Mouse (Mus musculus) heart, embryonic 15.5 days (tissue): Measurements from ENCODE around the gene Kif5a. TPM values are rescaled to one million over a fixed set of nuclear protein-coding genes. Genes with fewer than 3 reads are reported as not detected.

Experiments used
- ATAC-seq: fragments of 200-750 bp; cut with Nextera tagmentation; replicated peaks from 2 replicates; pipeline ENCODE4 v1.8.0; 2017; ENCODE audit warnings: low read depth, moderate TSS enrichment; ENCODE audit not compliant: insufficient number of reproducible peaks, insufficient read depth, low FRiP score
- H3K27ac ChIP-seq: fragments of 300-500 bp; sonication (generic); 2 replicates; pipeline ENCODE4 v1.5.1; 2015; ENCODE audit warnings: mild to moderate bottlenecking, inconsistent platforms
- H3K27me3 ChIP-seq: fragments of 300-500 bp; sonication (generic); 2 replicates; pipeline ENCODE4 v1.6.1; 2015; ENCODE audit warnings: inconsistent platforms
- H3K36me3 ChIP-seq: fragments of 300-500 bp; sonication (generic); 2 replicates; pipeline ENCODE4 v1.6.1; 2015; ENCODE audit warnings: mild to moderate bottlenecking, inconsistent platforms
- H3K4me1 ChIP-seq: fragments of 300-500 bp; sonication (generic); replicated peaks from 2 replicates; pipeline ENCODE4 v1.6.1; 2015; ENCODE audit warnings: inconsistent platforms
- H3K4me2 ChIP-seq: fragments of 300-500 bp; sonication (generic); 2 replicates; pipeline ENCODE4 v1.6.1; 2015; ENCODE audit warnings: inconsistent platforms, mild to moderate bottlenecking, moderate library complexity
- H3K4me3 ChIP-seq: fragments of 300-500 bp; sonication (generic); 2 replicates; pipeline ENCODE4 v1.5.1; 2015; ENCODE audit warnings: mild to moderate bottlenecking, inconsistent platforms
- H3K9ac ChIP-seq: fragments of 300-500 bp; sonication (generic); 2 replicates; pipeline ENCODE4 v1.6.1; 2015; ENCODE audit warnings: mild to moderate bottlenecking, inconsistent platforms
- H3K9me3 ChIP-seq: fragments of 300-500 bp; sonication (generic); replicated peaks from 2 replicates; pipeline ENCODE4 v1.6.1; 2016; ENCODE audit warnings: inconsistent platforms
- WGBS: fragments of 180-500 bp; shearing (Covaris S2); methylation state at CpG from one replicate; pipeline ENCODE4 v1.1.7; 2015; ENCODE audit warnings: mixed read lengths; 5-methylcytosine and 5-hydroxymethylcytosine counted together
- polyA plus RNA-seq: library from polyadenylated mRNA; unstranded; fragments of >200 nt; fragmentation: Nextera tagmentation; extraction: Ambion mirVana; gene quantifications from 2 replicates; pipeline ENCODE4 v1.2.1, GENCODE M21; 2015

Kif5a gene
- polyA plus RNA-seq, 1 experiment from 2014 or later, result 0.35 TPM

DNA sequence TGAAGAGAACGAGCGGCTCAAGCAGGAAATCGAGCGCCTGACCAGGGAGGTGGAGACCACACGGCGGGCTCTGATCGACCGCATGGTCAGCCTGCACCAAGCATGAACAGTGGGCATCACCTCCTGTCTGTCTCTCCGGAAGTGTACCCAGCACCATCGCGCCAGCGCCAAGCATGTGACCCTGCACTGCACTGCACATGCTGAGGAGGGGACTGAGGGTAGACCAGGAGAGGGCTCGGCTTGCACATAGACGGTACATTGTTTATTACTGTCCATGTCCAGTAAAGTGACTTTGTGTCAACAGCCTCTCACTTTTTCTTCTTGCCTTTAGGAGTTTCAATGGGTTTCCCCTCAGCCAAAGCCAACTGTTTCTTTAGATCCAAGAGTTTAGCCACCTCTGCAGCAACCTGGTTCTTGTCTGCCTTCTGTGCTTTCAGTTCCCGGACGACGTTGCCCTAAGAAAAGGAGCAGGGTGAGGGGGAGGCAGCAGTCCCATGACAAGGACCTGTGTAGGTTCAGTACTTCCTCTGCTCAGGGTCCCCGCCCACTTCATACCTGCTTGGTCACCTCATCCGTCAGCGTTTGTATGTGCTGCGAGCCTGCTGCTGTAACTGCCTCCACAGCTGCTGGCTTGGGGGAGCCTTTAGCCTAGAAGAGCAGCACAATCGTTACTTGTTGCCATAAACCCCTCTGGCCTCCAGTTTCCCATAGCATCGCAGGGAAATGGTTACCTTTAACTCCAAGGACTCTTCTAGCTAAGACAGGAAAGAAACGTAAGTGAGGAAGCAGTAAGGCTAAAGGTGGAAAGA, 33.0 kb upstream of the Kif5a start:
- H3K27ac ChIP-seq, result 0 out of 2 replicates have a peak overlapping the region, but pooled peaks have one; percentile 7
- no peaks in the 10 kb centered on the region for H3K27me3 ChIP-seq
- H3K4me2 ChIP-seq, result no peak overlapping the region
- H3K4me3 ChIP-seq, result no peak overlapping the region
- peaks cover 40% of the 10 kb centered on the region for H3K4me1 ChIP-seq
- WGBS, result 79% methylated on average over 24 of the region's 24 CpGs
- no peak overlapping the region for H3K9ac ChIP-seq
- ATAC-seq, result no peak
- peaks cover 66% of the 10 kb centered on the region for H3K36me3 ChIP-seq
- no peaks in the 10 kb centered on the region for H3K9me3 ChIP-seq

DNA sequence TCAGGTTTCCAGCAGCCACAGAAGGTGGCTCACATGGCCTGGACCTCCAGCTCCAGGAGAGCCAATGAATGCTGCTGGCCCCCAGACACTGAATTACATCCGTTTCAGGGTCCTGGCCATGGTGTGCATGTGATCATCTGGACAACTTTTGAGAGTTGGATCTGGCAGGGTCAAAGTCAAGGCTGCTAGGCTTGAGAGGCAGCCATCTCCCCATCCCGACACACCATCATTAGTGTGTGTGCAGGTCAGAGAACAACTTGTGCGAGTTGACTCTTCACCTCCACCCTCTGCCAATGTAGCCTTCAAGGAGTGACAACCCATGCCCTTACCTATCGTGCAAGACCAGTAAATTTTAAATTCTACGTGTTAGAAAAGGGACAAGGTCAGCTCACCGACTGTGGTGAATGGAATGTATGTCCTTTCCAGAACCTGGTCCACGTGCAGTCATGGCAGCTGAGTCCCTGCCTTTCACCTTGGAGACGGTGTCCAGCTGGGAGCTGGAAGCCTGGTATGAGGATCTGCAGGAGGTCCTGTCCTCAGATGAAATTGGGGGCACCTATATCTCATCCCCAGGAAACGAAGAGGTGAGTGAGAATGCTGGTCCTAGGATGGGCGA, 31.9 kb upstream of the Kif5a start:
- Histone ChIP-seq H3K4me1 (peaks cover 41% of the 10 kb centered on the region), H3K4me2 (no peak overlapping the region), H3K27me3 (no peaks in the 10 kb centered on the region), H3K9ac (no peak overlapping the region), H3K9me3 (no peaks in the 10 kb centered on the region), H3K36me3 (peaks cover 55% of the 10 kb centered on the region), H3K27ac (no peak overlapping the region), H3K4me3 (no peak overlapping the region)
- no peak for ATAC-seq
- 88% methylated on average over 10 of the region's 10 CpGs for WGBS

DNA sequence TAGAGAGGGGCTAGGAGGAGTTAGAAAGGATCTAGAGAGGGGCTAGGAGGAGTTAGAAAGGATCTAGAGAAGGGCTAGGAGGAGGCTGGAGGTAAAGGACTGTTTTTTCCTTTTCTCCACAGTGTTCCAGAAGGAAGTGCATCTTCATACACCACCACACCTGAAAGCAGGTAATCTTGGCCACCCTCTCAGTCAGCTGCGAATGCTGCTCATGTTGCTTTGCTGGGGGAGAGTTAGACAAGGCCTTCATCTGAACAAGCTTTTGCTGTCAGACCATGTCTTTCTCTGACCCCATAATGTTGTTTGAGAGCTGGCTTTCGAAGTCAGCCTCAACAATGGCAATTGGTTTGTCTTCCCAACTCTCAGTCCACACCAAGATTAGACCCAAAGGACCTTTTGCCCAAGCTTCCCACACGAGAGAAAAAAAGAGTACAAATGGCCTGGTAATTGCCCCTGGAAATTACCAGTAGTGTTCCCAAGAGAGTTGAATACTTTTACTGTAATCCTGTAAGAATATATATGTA, 30.5 kb upstream of the Kif5a start:
- Histone ChIP-seq H3K27ac (peak overlapping the region; percentile 98), H3K27me3 (no peaks in the 10 kb centered on the region), H3K4me1 (peaks cover 49% of the 10 kb centered on the region), H3K9me3 (no peaks in the 10 kb centered on the region), H3K36me3 (peaks cover 42% of the 10 kb centered on the region), H3K4me3 (no peak overlapping the region), H3K9ac (0 out of 2 replicates have a peak overlapping the region, but pooled peaks have one; percentile 16), H3K4me2 (peak overlapping the region; percentile 90)
- 78% methylated on average over 3 of the region's 3 CpGs for WGBS
- no peak for ATAC-seq

DNA sequence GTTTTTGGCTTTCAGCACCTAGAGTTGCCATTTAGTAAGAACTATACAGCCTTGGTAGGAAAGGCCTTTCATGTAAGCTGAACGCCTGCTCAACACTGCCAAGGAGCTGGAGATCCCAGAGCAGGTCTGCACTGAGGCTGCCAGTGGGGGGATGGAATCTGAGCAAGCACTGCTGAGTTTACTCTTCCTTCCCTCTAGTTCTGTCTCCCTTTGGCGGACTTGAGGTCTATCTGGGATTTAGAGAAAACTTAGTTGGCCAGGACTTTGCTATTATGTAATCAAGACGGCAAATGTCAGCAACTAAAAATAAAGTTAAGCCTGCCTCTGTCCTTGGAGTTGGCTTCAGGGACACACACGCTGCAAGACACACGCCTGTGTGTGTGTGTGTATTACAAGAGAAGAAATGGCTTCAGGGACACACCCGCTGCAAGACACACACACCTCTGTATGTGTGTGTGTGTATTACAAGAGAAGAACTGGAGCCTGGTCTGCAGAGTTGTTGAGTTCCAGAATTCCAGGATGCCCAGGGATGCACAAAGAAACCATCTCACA, 29.9 kb upstream of the Kif5a start:
- Histone ChIP-seq H3K9ac (peak overlapping the region; percentile 68), H3K36me3 (peaks cover 42% of the 10 kb centered on the region), H3K4me1 (peaks cover 49% of the 10 kb centered on the region), H3K27ac (peak overlapping the region; percentile 98), H3K4me3 (peak overlapping the region; percentile 64), H3K4me2 (peak overlapping the region; percentile 90), H3K27me3 (no peaks in the 10 kb centered on the region), H3K9me3 (no peaks in the 10 kb centered on the region)
- 44% methylated on average over 6 of the region's 6 CpGs for WGBS
- no peak for ATAC-seq

DNA sequence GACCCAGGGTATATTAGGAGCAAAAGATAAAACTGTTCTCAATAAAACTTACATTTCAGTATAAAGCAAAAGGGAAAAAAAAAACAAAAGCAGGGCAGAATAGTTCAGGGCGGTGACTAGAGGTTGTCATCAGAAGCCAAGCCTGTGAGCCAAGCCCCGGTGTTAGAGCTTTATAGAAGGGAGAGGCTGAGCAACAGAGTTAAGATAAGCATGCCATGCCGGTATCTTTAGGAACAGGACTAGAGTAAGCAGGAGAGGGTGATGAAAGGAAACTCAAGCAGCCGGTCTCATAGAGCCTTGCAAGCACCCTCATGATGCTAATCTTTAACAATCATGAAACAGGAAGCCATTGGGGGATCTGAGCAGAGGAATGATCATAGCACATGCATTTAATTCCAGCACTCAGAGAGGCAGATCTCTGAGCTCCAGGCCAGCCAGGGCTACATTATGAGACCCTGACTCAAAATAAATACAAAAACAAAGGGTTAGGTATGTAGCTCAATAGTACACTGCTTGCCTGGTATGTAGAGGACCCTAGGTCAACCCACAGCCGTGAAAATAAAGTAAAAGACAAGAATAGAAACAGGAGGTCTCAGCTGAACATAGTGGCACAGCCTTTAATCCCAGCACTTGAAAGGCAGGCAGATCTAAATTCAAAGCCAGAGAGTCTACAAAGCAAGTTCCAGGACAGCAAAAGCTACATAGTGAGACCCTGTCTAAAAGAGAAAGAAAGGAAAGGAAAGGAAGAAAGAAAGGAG, 28.9 kb upstream of the Kif5a start:
- H3K4me2 ChIP-seq, result peak overlapping the region; percentile 90
- H3K9me3 ChIP-seq, result no peaks in the 10 kb centered on the region
- no peaks in the 10 kb centered on the region for H3K27me3 ChIP-seq
- WGBS, result 5% methylated on average over 5 of the region's 5 CpGs
- H3K9ac ChIP-seq, result peak overlapping the region; percentile 68
- peaks cover 38% of the 10 kb centered on the region for H3K36me3 ChIP-seq
- H3K4me3 ChIP-seq, result peak overlapping the region; percentile 64
- H3K4me1 ChIP-seq, result peaks cover 53% of the 10 kb centered on the region
- H3K27ac ChIP-seq, result peak overlapping the region; percentile 98
- ATAC-seq, result no peak

DNA sequence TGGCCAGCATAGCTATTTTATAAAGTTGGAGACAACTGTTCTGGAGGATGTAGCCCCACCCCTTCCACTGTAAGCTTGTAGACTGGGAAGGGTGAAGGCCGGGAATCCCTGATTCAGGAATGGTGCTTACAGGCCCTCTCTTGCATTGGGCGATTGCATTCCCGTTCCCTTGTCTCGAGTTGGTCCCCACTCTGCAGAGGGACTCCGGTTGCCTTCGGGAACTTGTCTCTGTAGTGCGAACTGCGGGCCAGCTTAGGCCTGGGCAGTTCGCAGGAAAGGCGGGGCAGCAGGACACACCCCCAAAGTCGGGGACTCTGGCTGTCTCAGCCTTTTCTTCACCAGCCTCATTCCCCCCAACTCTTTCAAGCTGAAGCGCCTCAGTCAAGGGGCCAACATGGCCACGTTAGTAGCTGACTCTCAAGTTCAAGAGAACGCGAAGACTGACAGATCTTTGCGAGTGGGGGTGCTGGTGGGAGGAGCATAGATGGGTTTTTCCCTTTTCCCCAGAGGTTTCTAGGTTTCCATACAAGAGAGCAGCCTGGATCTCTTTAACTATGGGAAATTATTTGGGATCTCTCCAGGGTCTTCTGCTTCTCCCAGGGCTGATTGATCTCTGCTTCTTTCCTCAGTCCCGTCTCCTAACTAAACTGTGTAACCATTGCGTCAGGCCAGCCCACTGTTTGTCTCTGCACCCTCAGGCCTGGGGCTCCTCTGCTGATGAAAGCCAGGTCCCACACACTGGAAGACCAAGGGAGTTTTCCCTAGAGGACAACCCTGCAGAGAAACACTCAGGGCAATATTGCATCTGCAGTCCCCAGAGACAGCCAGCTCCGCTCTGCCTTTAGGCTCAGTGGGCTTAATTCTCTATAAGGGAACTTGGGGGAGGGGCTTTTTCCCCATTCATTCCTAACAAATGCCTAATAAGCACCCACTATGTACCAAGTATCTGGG, 28.1 kb upstream of the Kif5a start:
- Histone ChIP-seq H3K27ac (peak overlapping the region; percentile 98), H3K9ac (peak overlapping the region; percentile 68), H3K27me3 (no peaks in the 10 kb centered on the region), H3K4me3 (peak overlapping the region; percentile 64), H3K4me2 (peak overlapping the region; percentile 90), H3K4me1 (peaks cover 54% of the 10 kb centered on the region), H3K9me3 (no peaks in the 10 kb centered on the region), H3K36me3 (peaks cover 39% of the 10 kb centered on the region)
- ATAC-seq, result peak; percentile 15
- 1% methylated on average over 19 of the region's 19 CpGs for WGBS

DNA sequence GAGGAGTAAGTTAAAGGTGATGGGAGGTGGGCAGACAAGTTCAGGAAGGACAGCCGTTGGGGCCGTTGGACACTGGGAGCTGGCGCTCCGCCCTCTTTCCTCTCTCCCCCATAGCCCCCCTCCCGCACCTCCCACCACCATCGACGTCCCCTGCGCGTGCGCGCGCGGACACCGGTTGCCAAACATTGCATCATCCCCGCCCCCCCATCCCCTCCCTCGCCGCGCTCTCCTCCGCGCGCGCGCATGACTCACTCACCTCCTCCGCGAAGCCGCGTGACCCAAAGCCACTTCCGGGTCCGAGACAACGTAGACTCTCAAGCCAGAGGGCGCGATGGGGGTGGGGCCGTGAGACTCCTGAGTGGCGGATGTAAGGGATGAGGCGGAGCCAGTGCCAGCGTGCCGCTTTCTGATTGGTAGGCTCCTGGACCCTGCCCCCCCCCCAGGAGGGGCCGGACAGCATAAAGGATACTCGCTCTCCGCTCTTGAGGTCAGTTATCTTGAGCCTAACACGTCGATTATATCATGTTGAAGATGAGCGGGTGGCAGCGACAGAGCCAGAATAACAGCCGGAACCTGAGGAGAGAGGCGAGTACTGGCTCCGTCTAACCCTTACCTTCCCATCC, 27.3 kb upstream of the Kif5a start:
- Histone ChIP-seq H3K27me3 (no peaks in the 10 kb centered on the region), H3K9ac (peak overlapping the region; percentile 80), H3K9me3 (no peaks in the 10 kb centered on the region), H3K4me3 (peak overlapping the region; percentile 64), H3K36me3 (peaks cover 39% of the 10 kb centered on the region), H3K27ac (peak overlapping the region; percentile 98), H3K4me1 (peaks cover 61% of the 10 kb centered on the region), H3K4me2 (peak overlapping the region; percentile 90)
- WGBS, result 0% methylated on average over 47 of the region's 47 CpGs
- ATAC-seq, result peak; percentile 89

DNA sequence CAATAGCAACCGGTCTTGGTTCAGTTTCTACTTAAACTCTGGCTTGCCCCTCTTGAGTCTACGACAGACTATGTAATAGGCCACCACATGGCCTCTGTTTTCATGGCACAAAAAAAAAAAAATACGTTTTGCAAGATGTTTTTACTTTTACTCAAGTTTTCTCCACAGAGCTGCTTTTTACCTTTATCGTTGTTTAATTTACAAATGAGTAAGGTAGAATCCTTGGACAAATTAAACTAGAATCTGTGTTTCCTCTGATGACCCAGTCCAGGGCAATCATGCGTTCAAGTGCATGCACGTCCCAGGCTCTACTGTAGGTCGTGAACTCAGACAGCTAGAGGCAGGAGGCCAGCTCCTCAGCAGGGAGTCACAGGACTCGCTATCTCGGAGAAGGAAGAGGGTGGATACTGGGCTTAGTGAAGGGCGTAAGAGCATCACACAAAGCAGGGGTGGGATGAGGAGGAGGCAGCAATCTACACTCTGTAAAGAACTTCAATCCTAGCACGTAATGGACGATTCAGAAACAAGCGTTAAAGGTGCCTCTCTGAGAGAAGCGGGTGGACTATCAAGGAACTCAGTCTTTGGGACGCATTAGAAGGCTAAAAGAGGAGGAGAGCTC, 26.5 kb upstream of the Kif5a start:
- Histone ChIP-seq H3K27ac (peak overlapping the region; percentile 98), H3K4me1 (peaks cover 62% of the 10 kb centered on the region), H3K36me3 (peaks cover 39% of the 10 kb centered on the region), H3K9me3 (no peaks in the 10 kb centered on the region), H3K27me3 (no peaks in the 10 kb centered on the region), H3K4me2 (peak overlapping the region; percentile 90), H3K4me3 (peak overlapping the region; percentile 64), H3K9ac (peak overlapping the region; percentile 80)
- ATAC-seq, result peak; percentile 12
- WGBS, result 1% methylated on average over 15 of the region's 15 CpGs

DNA sequence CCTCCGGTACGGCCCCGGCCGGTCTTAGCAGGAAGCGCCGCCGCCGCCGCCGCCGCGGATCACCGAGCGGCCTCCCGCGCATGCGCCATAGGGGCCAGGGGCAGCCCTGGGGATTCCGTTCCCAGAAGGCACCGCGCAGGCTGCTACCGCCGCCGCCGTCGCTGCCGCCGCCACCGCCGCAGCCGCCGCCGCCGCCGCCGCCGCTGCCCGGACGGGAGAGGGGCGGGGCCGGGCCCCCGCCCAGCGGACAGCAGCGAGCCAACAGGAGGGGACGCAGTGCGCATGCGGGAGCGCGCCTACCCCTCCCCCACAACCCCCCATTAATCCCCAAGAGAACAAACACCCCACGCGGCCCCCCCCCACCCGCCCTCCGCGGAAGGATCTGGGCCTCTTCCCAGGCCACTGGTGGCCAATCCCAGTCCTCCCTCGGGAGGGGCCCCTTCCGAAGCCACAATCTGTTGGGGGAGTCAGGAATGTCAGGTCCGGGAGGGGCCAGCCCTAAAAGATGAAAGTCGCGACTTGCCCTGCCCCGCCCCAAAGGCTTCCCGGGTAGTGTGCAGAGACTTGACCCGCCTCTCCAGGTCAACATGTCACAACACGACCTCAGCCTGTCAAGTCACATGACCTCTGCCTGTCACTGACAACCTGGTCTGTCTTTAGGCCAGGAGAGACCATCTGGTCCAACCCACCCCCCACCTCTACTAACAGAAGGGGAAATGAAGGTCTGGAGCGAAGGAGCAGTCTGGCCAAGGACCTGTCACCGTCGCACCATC, 25.8 kb upstream of the Kif5a start, which contains the start of gene Mbd6:
Gene Mbd6 (minus strand): TSS at position 219 of the 773 bp plus-strand sequence.
- 1% methylated on average over 38 of the region's 65 CpGs for WGBS

More for the DNA sequence above, 25.8 kb upstream of the Kif5a start, which contains the start of gene Mbd6:
- Histone ChIP-seq H3K27me3 (no peaks in the 10 kb centered on the region), H3K4me2 (peak within 1 kb of the TSS; percentile 90), H3K4me1 (peaks cover 61% of the 10 kb centered on the region), H3K27ac (peak within 1 kb of the TSS; percentile 98), H3K36me3 (peaks cover 39% of the 10 kb centered on the region), H3K4me3 (peak within 1 kb of the TSS; percentile 64), H3K9ac (peak within 1 kb of the TSS; percentile 80), H3K9me3 (no peaks in the 10 kb centered on the region)
- peak; percentile 29 for ATAC-seq
